Mouse (Mus musculus): ENCODE measurements around the gene Vmn1r53.
"Not testable (repeated sequence)": the region's sequence is repeated elsewhere in the genome, so short reads cannot be mapped to it uniquely, and the experiment has no call there.

Gene Vmn1r53

DNA sequence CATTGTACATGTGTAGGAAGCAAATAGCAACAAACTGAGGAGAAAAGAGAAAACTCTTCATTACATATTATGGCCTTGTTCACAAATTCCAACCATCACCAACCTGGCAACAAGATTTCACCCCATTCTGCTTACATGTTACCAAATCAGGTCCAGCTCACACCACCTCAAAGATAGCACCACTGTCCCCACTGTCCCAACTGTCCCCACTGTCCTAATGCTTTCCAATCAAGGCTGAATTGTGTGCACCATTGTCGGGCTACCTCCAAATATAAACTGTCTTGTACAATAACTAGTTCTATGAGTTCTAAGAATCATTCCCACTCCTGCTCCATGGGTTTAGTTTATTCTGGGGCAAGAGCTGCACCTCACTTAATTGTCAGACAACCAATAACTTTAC is at the start of gene Vmn1r53:
Vmn1r53 (minus strand) TSS at position 101 of the 400 bp plus-strand sequence.
- no peak for DNase-seq (ENCODE audit: low read depth, low spot score)

GRCm38 (mm10) chr6:90246000-90246399 is 21.8 kb upstream of the Vmn1r53 start, which contains the start of gene Vmn1r54:
Gene Vmn1r54 (plus strand): TSS chr6:90246300.
- DNase-seq (ENCODE audit: low read depth, low spot score): no peak

DNA sequence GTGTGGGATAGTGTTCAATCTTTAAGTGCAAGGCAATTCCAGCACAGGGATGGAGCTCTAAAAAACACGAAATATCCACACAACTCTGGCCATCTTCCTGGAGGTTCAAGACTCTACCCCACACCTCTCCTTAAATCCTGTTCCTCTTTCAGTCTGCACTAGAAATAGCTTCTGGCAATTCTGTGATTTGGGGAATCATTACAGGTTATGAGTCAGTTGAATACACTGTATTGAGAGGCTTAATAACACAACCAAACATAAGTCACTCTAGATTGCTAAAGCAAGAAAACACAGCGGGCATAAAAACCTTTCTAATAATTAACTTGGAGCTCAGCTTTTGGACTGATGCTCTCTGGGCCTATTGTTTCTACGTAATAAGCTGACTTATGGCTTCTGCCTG is 19.8 kb upstream of the Vmn1r53 start:
- no peak for DNase-seq (ENCODE audit: low read depth, low spot score)

GRCm38 (mm10) chr6:90232681-90233080 is 8.4 kb upstream of the Vmn1r53 start:
- no peak for DNase-seq (ENCODE audit: low read depth, low spot score)

GRCm38 (mm10) chr6:90232114-90232513 is 7.9 kb upstream of the Vmn1r53 start:
- not testable (repeated sequence) for DNase-seq (ENCODE audit: low read depth, low spot score)

- DNase-seq (ENCODE audit: low read depth, low spot score): not testable (repeated sequence)
These were observed 21.7 kb downstream of the Vmn1r53 start, which contains the start of gene V1ra8 for GRCm38 (mm10) chr6:90202493-90202892. Gene V1ra8 (plus strand): TSS chr6:90202793.

GRCm38 (mm10) chr6:90174508-90174907 is 49.7 kb downstream of the Vmn1r53 start, which contains the start of gene Vmn1r52:
Gene Vmn1r52 (plus strand): TSS chr6:90174808.
- DNase-seq (ENCODE audit: low read depth, low spot score): no peak
